Mouse (Mus musculus) limb, embryonic 11.5 days (tissue): Measurements from ENCODE around the gene Gse1. TPM values are rescaled to one million over a fixed set of nuclear protein-coding genes. Genes with fewer than 3 reads are reported as not detected.

ENCODE experiments used
- ATAC-seq: fragments of 200-750 bp; cut with Nextera tagmentation; 2 replicates; pipeline ENCODE4 v1.8.0; 2017; ENCODE audit warnings: low read depth; ENCODE audit not compliant: insufficient number of reproducible peaks, low FRiP score, low TSS enrichment
- DNase-seq: peaks from one replicate; pipeline ENCODE4 v3.0.0-alpha.2; 2015; ENCODE audit warnings: low spot score
- H3K27ac ChIP-seq: fragments of 300-500 bp; sonication (generic); replicated peaks from 2 replicates; pipeline ENCODE4 v1.5.1; 2014; ENCODE audit warnings: low read depth, mild to moderate bottlenecking, low read length
- H3K27me3 ChIP-seq: fragments of 300-500 bp; sonication (generic); 2 replicates; pipeline ENCODE4 v1.6.1; 2014; ENCODE audit warnings: mild to moderate bottlenecking, low read length, mixed read lengths; ENCODE audit not compliant: control insufficient read depth, insufficient read depth
- H3K36me3 ChIP-seq: fragments of 300-500 bp; sonication (generic); 2 replicates; pipeline ENCODE4 v1.6.1; 2014; ENCODE audit warnings: mild to moderate bottlenecking, low read length, moderate library complexity, mixed read lengths; ENCODE audit not compliant: control insufficient read depth, insufficient read depth
- H3K4me1 ChIP-seq: fragments of 300-500 bp; sonication (generic); 2 replicates; pipeline ENCODE4 v1.6.1; 2014; ENCODE audit warnings: low read length, mixed read lengths; ENCODE audit not compliant: control insufficient read depth, insufficient read depth
- H3K4me2 ChIP-seq: fragments of 300-500 bp; sonication (generic); 2 replicates; pipeline ENCODE4 v1.6.1; 2014; ENCODE audit warnings: low read depth, mild to moderate bottlenecking, moderate library complexity; ENCODE audit not compliant: severe bottlenecking
- H3K4me3 ChIP-seq: fragments of 300-500 bp; sonication (generic); 2 replicates; pipeline ENCODE4 v1.5.1; 2014; ENCODE audit warnings: low read depth, low read length
- H3K9ac ChIP-seq: fragments of 300-500 bp; sonication (generic); 2 replicates; pipeline ENCODE4 v1.6.1; 2014; ENCODE audit warnings: mild to moderate bottlenecking, low read length
- H3K9me3 ChIP-seq: fragments of 300-500 bp; sonication (generic); 2 replicates; pipeline ENCODE4 v1.6.1; 2016; ENCODE audit warnings: low read length; ENCODE audit not compliant: control insufficient read depth
- WGBS: fragments of 180-500 bp; shearing (Covaris S2); extraction: QIAGEN DNeasy Blood & Tissue Kit; methylation state at CpG from one replicate; pipeline ENCODE4 v1.1.7; 2014; 5-methylcytosine and 5-hydroxymethylcytosine counted together
- polyA plus RNA-seq: library from polyadenylated mRNA; unstranded; fragments of >200 nt; fragmentation: Nextera tagmentation; extraction: Ambion mirVana; gene quantifications from 2 replicates; pipeline ENCODE4 v1.2.1, GENCODE M21; 2014

Gse1 gene
- polyA plus RNA-seq, 1 experiment from 2014 or later: 6.6 TPM

- H3K4me2 ChIP-seq: no peak overlapping the region
- ATAC-seq (no peak), DNase-seq (no peak)
- H3K27me3 ChIP-seq: no peaks in the 10 kb centered on the region; the same call in 1 of the 2 replicates
- no peak overlapping the region for H3K27ac ChIP-seq
- no peak overlapping the region for H3K9ac ChIP-seq
- 88% methylated on average over 6 of the region's 6 CpGs for WGBS
- peaks cover 47% of the 10 kb centered on the region for H3K4me1 ChIP-seq
- H3K36me3 ChIP-seq: no peaks in the 10 kb centered on the region
- H3K9me3 ChIP-seq: no peaks in the 10 kb centered on the region
- H3K4me3 ChIP-seq: no peak overlapping the region
These were observed 39.7 kb upstream of the Gse1 start for GRCm38 (mm10) chr8:120188510-120188909.

GRCm38 (mm10) chr8:120189440-120189839 is 38.8 kb upstream of the Gse1 start:
- Histone ChIP-seq H3K4me3 (no peak overlapping the region), H3K27ac (no peak overlapping the region), H3K4me2 (no peak overlapping the region), H3K36me3 (no peaks in the 10 kb centered on the region), H3K4me1 (peaks cover 42% of the 10 kb centered on the region), H3K9me3 (no peaks in the 10 kb centered on the region), H3K9ac (no peak overlapping the region), H3K27me3 (no peaks in the 10 kb centered on the region; the same call in 1 of the 2 replicates)
- DNase-seq (no peak), ATAC-seq (no peak)
- WGBS: 75% methylated on average over 6 of the region's 6 CpGs

DNA sequence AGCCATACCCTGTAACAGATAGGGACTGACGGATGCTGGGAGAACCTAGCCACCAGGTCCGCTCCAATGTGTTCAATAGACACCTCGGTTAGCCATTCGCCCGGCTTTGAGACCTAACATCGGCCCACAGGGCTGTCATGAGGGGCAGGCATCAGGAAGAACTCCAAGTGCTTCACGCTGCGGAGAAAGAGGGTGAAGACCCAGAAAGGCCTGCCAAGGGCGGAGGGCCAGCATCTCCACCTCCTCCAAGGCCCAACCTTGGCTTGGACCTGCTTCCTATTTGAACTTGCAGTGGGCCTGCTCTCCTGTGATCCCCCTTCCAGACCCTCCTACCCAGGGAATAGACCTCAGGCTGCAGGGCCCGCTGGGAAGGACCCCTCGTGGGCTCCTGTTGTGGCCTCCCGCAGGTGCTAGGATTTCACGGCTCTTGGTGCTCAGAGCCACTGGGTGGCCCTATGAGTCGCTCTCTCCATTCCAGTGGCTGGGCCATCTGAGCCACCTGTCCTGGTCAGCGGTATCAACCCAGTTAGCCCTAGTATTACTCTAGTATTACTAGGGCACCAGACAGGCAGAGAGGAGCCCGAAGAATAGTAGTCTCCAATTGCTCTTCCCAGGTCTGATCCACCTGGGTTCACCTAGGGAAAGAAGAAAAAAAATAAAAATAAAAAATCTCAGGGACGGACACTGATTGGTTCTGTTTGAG is 38.0 kb upstream of the Gse1 start:
- Histone ChIP-seq H3K27ac (0 out of 2 replicates have a peak overlapping the region, but pooled peaks have one; percentile 31), H3K4me1 (peaks cover 35% of the 10 kb centered on the region), H3K36me3 (no peaks in the 10 kb centered on the region), H3K9ac (no peak overlapping the region), H3K9me3 (no peaks in the 10 kb centered on the region), H3K27me3 (no peaks in the 10 kb centered on the region; the same call in 1 of the 2 replicates), H3K4me3 (no peak overlapping the region), H3K4me2 (no peak overlapping the region)
- WGBS: 76% methylated on average over 17 of the region's 17 CpGs
- DNase-seq (no peak), ATAC-seq (no peak)

DNA sequence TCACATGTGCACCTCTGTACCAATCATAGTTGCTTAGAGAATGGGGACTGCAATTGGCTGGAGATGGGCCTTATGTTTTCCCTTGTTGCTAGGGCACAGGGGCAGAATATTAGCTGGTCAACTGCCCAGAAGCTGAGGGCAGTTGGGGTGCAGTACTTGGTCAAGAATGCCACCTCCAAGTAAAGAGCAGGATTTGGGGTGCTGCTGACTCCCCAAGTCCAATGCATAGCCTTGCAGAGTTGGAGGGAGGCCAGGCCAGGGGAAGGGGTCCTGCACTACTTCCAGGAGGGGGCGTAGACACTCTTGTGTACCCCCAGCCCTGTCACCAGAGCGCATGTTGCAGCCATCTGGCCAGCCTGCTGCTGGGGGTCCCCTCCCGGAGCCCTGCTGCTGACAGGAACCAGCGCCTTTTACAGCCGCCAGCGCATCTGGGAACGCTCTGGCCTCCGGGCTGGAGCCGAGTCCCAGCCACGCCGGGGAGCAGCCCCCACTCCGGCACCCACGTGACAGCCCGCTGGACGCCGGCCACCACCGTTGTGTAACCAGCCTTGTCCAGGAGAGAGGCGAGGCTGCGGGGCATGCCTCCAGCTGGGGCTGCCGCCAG is 37.3 kb upstream of the Gse1 start:
- no peaks in the 10 kb centered on the region for H3K36me3 ChIP-seq
- 26% methylated on average over 20 of the region's 20 CpGs for WGBS
- H3K9ac ChIP-seq: no peak overlapping the region; the same call in 1 of the 2 replicates
- H3K4me1 ChIP-seq: peaks cover 28% of the 10 kb centered on the region
- ATAC-seq: peak; percentile 88
- H3K4me2 ChIP-seq: peak overlapping the region; percentile 33; the same call in 1 of the 2 replicates
- H3K27ac ChIP-seq: peak overlapping the region; percentile 83
- no peak overlapping the region for H3K4me3 ChIP-seq
- H3K27me3 ChIP-seq: no peaks in the 10 kb centered on the region; the same call in 1 of the 2 replicates
- DNase-seq: peak; percentile 87
- no peaks in the 10 kb centered on the region for H3K9me3 ChIP-seq

DNA sequence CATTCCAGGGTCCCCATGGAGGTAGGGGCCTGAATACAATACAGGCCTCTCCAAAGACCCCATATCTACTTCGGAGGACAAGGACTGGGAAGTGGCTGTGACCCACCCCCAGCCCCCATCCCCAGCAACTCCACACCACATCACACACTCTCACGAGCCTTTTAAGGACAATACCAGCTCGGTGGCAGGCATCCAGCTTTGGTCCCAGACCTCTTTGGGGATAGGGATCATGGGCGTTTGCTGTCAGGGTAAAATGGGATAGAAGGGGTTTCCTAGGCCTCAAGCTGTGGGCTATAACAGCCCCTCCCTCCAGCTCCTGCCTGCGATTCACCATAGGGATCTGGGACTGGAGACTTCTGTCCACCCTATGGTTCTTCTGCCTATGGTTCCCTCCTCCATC is 36.6 kb upstream of the Gse1 start:
- no peaks in the 10 kb centered on the region for H3K36me3 ChIP-seq
- no peak for DNase-seq
- no peak for ATAC-seq
- no peak overlapping the region; the same call in 1 of the 2 replicates for H3K4me2 ChIP-seq
- H3K27ac ChIP-seq: peak overlapping the region; percentile 83
- H3K9ac ChIP-seq: no peak overlapping the region
- peaks cover 22% of the 10 kb centered on the region for H3K4me1 ChIP-seq
- no peaks in the 10 kb centered on the region; the same call in 1 of the 2 replicates for H3K27me3 ChIP-seq
- no peaks in the 10 kb centered on the region for H3K9me3 ChIP-seq
- WGBS: 84% methylated on average over 5 of the region's 5 CpGs
- no peak overlapping the region for H3K4me3 ChIP-seq

GRCm38 (mm10) chr8:120192118-120192517 is 36.1 kb upstream of the Gse1 start:
- H3K4me3 ChIP-seq: no peak overlapping the region
- no peaks in the 10 kb centered on the region for H3K36me3 ChIP-seq
- ATAC-seq: no peak
- H3K27me3 ChIP-seq: no peaks in the 10 kb centered on the region; the same call in 1 of the 2 replicates
- peaks cover 18% of the 10 kb centered on the region for H3K4me1 ChIP-seq
- no peak for DNase-seq
- H3K9ac ChIP-seq: no peak overlapping the region
- no peak overlapping the region for H3K27ac ChIP-seq
- H3K4me2 ChIP-seq: no peak overlapping the region
- 96% methylated on average over 5 of the region's 5 CpGs for WGBS
- H3K9me3 ChIP-seq: no peaks in the 10 kb centered on the region

DNA sequence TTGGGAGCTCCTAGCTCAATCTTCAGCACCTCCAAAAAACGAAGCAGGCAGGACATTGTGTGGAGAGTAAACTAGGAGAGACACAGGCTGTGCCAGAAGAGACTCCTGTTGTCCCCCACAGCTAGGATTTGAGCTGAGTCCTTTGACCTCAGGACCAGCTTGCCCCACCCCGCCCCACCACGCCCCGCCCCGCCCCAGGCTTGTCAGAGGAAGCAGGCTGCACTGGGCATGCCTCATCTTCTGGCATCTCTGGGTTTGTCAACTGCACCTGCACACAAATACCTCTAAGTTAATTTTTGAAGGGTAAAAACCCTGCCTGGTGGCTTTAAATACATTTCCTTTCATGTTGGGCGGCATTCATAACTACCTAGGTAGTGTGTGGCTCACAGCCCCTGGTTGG is 26.9 kb upstream of the Gse1 start:
- DNase-seq: no peak

DNA sequence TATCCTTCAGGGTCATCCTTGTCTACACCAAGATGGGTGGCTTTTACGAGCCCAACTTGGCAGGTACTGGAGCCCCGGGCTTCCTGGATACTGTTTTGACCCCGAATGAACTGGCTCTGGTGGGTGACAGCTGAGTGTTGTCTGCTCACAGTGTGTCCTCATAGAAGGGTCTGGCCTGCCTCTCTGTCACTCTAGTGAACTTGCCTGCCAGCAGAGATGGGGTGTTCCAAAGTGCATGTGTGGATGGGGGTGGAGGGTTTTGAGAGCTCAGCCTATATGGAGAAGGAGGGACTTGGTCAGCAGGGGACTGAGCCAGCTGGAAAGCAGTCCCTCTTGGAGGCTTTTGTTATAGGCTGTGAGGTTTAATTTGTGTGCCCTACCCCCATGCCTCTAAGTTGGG is 25.7 kb upstream of the Gse1 start:
- Histone ChIP-seq H3K27ac (no peak overlapping the region), H3K36me3 (no peaks in the 10 kb centered on the region), H3K9ac (no peak overlapping the region), H3K4me1 (0 out of 2 replicates have a peak, but pooled peaks cover 2% of the 10 kb centered on the region), H3K9me3 (peaks cover 4% of the 10 kb centered on the region; the same call in 1 of the 2 replicates), H3K27me3 (no peaks in the 10 kb centered on the region), H3K4me2 (no peak overlapping the region), H3K4me3 (no peak overlapping the region)
- ATAC-seq (no peak), DNase-seq (no peak)
- WGBS: 72% methylated on average over 3 of the region's 3 CpGs

More for the DNA sequence above, 26.9 kb upstream of the Gse1 start:
- no peak overlapping the region for H3K4me3 ChIP-seq
- no peaks in the 10 kb centered on the region for H3K36me3 ChIP-seq
- H3K9me3 ChIP-seq: peaks cover 4% of the 10 kb centered on the region; the same call in 1 of the 2 replicates
- H3K9ac ChIP-seq: no peak overlapping the region
- H3K4me2 ChIP-seq: no peak overlapping the region
- WGBS: 83% methylated on average over 6 of the region's 6 CpGs
- no peak overlapping the region for H3K27ac ChIP-seq
- no peaks in the 10 kb centered on the region for H3K27me3 ChIP-seq
- ATAC-seq: no peak
- H3K4me1 ChIP-seq: 0 out of 2 replicates have a peak, but pooled peaks cover 2% of the 10 kb centered on the region
